Comparison of ENCODE assay signal across 10 mouse cellular contexts in the genomic region with DNA sequence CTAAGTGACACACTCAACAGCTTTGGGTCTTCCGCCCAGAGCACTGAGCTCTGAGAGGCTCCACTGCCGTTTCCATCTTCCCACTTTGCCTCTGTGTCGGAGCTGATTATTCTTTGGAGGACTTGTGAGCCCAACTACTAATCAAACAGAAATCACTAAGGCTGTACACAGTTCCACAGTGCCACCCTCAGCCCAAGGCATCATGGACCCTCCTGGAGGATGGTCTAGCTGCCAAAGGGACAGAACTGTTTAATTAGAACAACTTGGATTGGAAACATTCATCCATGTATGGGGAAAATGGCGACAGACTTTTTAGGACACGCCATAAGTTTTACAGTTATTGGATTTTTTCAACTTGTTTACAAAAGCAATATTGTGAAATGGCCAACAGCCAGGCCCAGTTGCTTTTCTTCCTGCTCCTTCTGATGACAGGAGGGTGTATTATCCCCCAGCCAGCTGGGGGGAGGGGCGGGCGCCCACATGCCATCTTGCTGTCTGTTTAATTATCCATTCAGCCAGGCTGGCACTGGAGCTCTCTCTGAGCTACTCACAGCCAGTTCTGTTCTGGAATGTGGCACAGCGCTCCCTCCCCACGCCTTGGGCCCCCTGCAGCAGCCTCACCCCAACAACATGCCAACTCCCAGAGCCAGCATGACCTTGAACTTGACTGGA.
DNase-seq lines count a peak whose midpoint lies in the region; ATAC-seq and TF ChIP-seq lines count a peak whose summit lies in the region.
"Had no signal": no experiment of that assay in that cellular context is flagged by ENCODE, and none has a peak within 500 bp of the region (broad histone marks: within the 10 kb centered on the region; RNA-seq: fewer than 3 reads in every experiment).

No protein-coding gene starts in this region.

- H3K36me3 ChIP-seq in lung, embryonic 15.5 days, result no peaks in the 10 kb centered on the region
- H3K36me3 ChIP-seq in neural tube, embryonic 14.5 days (ENCODE audit: control insufficient read depth, insufficient read depth, low read length), result no peaks in the 10 kb centered on the region
- H3K36me3 ChIP-seq in thymus, adult 2 months (ENCODE audit: control insufficient read depth, insufficient read depth, low read length), result no peaks in the 10 kb centered on the region
- no peaks in the 10 kb centered on the region for H3K36me3 ChIP-seq in heart, embryonic 11.5 days (ENCODE audit: control insufficient read depth, insufficient read depth, low read length)
- H3K36me3 ChIP-seq: limb, embryonic 13.5 days had no signal

- H3K4me1 ChIP-seq in lung, embryonic 15.5 days, result peaks cover 19% of the 10 kb centered on the region
- H3K4me1 ChIP-seq in lung, adult 2 months (ENCODE audit: control insufficient read depth, insufficient read depth, low read length), result no peaks in the 10 kb centered on the region
- H3K4me1 ChIP-seq in neural tube, embryonic 14.5 days (ENCODE audit: control insufficient read depth, insufficient read depth, low read length), result no peaks in the 10 kb centered on the region
- H3K4me1 ChIP-seq in thymus, adult 2 months (replicated peaks; ENCODE audit: control insufficient read depth, insufficient read depth, low read length), result 0 out of 2 replicates have a peak, but pooled peaks cover 3% of the 10 kb centered on the region
- H3K4me1 ChIP-seq in heart, embryonic 11.5 days (ENCODE audit: control insufficient read depth, insufficient read depth, low read length), result peaks cover 6% of the 10 kb centered on the region; the same call in 1 of the 2 replicates

- no peaks in the 10 kb centered on the region for H3K9me3 ChIP-seq in lung, embryonic 15.5 days
- no peaks in the 10 kb centered on the region for H3K9me3 ChIP-seq in neural tube, embryonic 14.5 days (ENCODE audit: control insufficient read depth, low read length)
- H3K9me3 ChIP-seq in heart, embryonic 11.5 days (replicated peaks; ENCODE audit: control insufficient read depth, low read length), result no peaks in the 10 kb centered on the region
- H3K9me3 ChIP-seq: limb, embryonic 13.5 days had no signal

- DNase-seq in lung, adult 2 months, result no peak
- DNase-seq in frontal cortex, adult 2 months (ENCODE audit: extremely low spot score in 1 of 2, low spot score in 1 of 2), result peak; percentile 36 to 71
- peak; percentile 59 to 72 for DNase-seq in kidney, postnatal 4 days
- DNase-seq in thymus, adult 2 months, result no peak
- no peak for DNase-seq in embryo, embryonic 9.5 days (ENCODE audit: extremely low spot score)

- H3K27ac ChIP-seq in lung, embryonic 15.5 days, result peak overlapping the region; percentile 53
- 0 out of 2 replicates have a peak overlapping the region, but pooled peaks have one; percentile 1 for H3K27ac ChIP-seq in neural tube, embryonic 14.5 days (ENCODE audit: low read depth, low read length)
- no peak overlapping the region for H3K27ac ChIP-seq in thymus, adult 2 months (ENCODE audit: control insufficient read depth, insufficient read depth, low read length)
- no peak overlapping the region for H3K27ac ChIP-seq in heart, embryonic 11.5 days (ENCODE audit: low read depth, low read length)
- H3K27ac ChIP-seq: limb, embryonic 13.5 days had no signal

- peak; percentile 29; the same call in 1 of the 2 replicates for ATAC-seq in lung, embryonic 15.5 days (ENCODE audit: borderline replicate concordance, extremely low read depth, low FRiP score, low TSS enrichment)
- peak; percentile 56; the same call in 1 of the 2 replicates for ATAC-seq in neural tube, embryonic 14.5 days (ENCODE audit: low read depth)
- ATAC-seq in heart, embryonic 11.5 days (replicated peaks; ENCODE audit: insufficient number of reproducible peaks, low FRiP score, low TSS enrichment), result no peak

- no peak for TF ChIP-seq POLR2A in lung, adult 2 months (IDR thresholded peaks at IDR 0.05; ENCODE audit: borderline replicate concordance, extremely low read depth, low read depth, low read length)
- TF ChIP-seq POLR2A in thymus, adult 2 months (IDR thresholded peaks at IDR 0.05; ENCODE audit: control insufficient read depth, extremely low read depth, insufficient read depth, low read length, poor library complexity), result no peak

- no peak overlapping the region for H3K9ac ChIP-seq in lung, embryonic 15.5 days
- H3K9ac ChIP-seq in neural tube, embryonic 14.5 days (replicated peaks; ENCODE audit: low read depth, low read length), result no peak overlapping the region
- no peak overlapping the region for H3K9ac ChIP-seq in heart, embryonic 11.5 days (ENCODE audit: low read depth, low read length)
- H3K9ac ChIP-seq: limb, embryonic 13.5 days had no signal

- H3K4me3 ChIP-seq in lung, embryonic 15.5 days, result no peak overlapping the region
- no peak overlapping the region for H3K4me3 ChIP-seq in lung, adult 2 months (replicated peaks; ENCODE audit: extremely low read depth, low read depth, low read length)
- no peak overlapping the region for H3K4me3 ChIP-seq in neural tube, embryonic 14.5 days (ENCODE audit: low read depth, low read length)
- H3K4me3 ChIP-seq in thymus, adult 2 months (ENCODE audit: control insufficient read depth, insufficient read depth, low read length), result no peak overlapping the region
- H3K4me3 ChIP-seq in heart, embryonic 11.5 days (ENCODE audit: low read depth, low read length), result no peak overlapping the region
- H3K4me3 ChIP-seq: erythroblast, embryonic 14.5 days; limb, embryonic 13.5 days had no signal

- H3K4me2 ChIP-seq in lung, embryonic 15.5 days, result no peak overlapping the region
- no peak overlapping the region for H3K4me2 ChIP-seq in neural tube, embryonic 14.5 days (ENCODE audit: low read depth, low read length)
- no peak overlapping the region for H3K4me2 ChIP-seq in heart, embryonic 11.5 days
- H3K4me2 ChIP-seq: limb, embryonic 13.5 days had no signal

- H3K27me3 ChIP-seq in lung, embryonic 15.5 days, result no peaks in the 10 kb centered on the region
- H3K27me3 ChIP-seq in neural tube, embryonic 14.5 days (ENCODE audit: control insufficient read depth, insufficient read depth, low read length), result no peaks in the 10 kb centered on the region
- no peaks in the 10 kb centered on the region for H3K27me3 ChIP-seq in thymus, adult 2 months (ENCODE audit: control insufficient read depth, insufficient read depth, low read length)
- no peaks in the 10 kb centered on the region for H3K27me3 ChIP-seq in heart, embryonic 11.5 days (ENCODE audit: control insufficient read depth, insufficient read depth, low read length)

- 44% methylated on average over 9 of the region's 9 CpGs for WGBS in lung, embryonic 15.5 days
- WGBS in lung, adult 2 months, result 72% methylated on average over 9 of the region's 9 CpGs
- WGBS in neural tube, embryonic 14.5 days, result 57% methylated on average over 9 of the region's 9 CpGs
- WGBS in thymus, adult 2 months, result 92% methylated on average over 9 of the region's 9 CpGs
- 72% methylated on average over 9 of the region's 9 CpGs for WGBS in heart, embryonic 11.5 days (ENCODE audit: insufficient replicate concordance)

- no peak for TF ChIP-seq CTCF in lung, adult 2 months (IDR thresholded peaks at IDR 0.05; ENCODE audit: insufficient read depth, low read length)
- no peak for TF ChIP-seq CTCF in thymus, adult 2 months (IDR thresholded peaks at IDR 0.05; ENCODE audit: borderline replicate concordance, control insufficient read depth, extremely low read depth, insufficient read depth, low read length, poor library complexity)

Comparison
In these comparisons a context has a peak if more than half of its experiments do, and no peak if none do; other contexts are left out.
1. H3K27ac ChIP-seq: peak in lung, embryonic 15.5 days (single experiment) and neural tube, embryonic 14.5 days (single experiment); none in thymus, adult 2 months (single experiment) and heart, embryonic 11.5 days (single experiment).
2. DNase-seq: peak in frontal cortex, adult 2 months (2 of 2) and kidney, postnatal 4 days (2 of 2); none in lung, adult 2 months (single experiment), thymus, adult 2 months (single experiment) and embryo, embryonic 9.5 days (single experiment).